Mouse (Mus musculus) embryonic facial prominence, embryonic 11.5 days (tissue): ENCODE data around the gene Trim25. TPM values are rescaled to one million over a fixed set of nuclear protein-coding genes. Genes with fewer than 3 reads are reported as not detected.

Experiments
- ATAC-seq: fragments of 200-750 bp; cut with Nextera tagmentation; replicated peaks from 2 replicates; pipeline ENCODE4 v1.8.0; 2017; ENCODE audit warnings: low read depth; ENCODE audit not compliant: insufficient number of reproducible peaks, low FRiP score, low TSS enrichment
- DNase-seq: peaks from one replicate; pipeline ENCODE4 v3.0.0-alpha.2; 2015; ENCODE audit warnings: low spot score
- H3K27ac ChIP-seq: fragments of 300-500 bp; sonication (generic); replicated peaks from 2 replicates; pipeline ENCODE4 v1.5.1; 2014; ENCODE audit warnings: mild to moderate bottlenecking, low read depth, low read length, control low read depth
- H3K27me3 ChIP-seq: fragments of 300-500 bp; sonication (generic); 2 replicates; pipeline ENCODE4 v1.6.1; 2014; ENCODE audit warnings: mild to moderate bottlenecking, low read length, moderate library complexity, mixed read lengths; ENCODE audit not compliant: control insufficient read depth, insufficient read depth
- H3K36me3 ChIP-seq: fragments of 300-500 bp; sonication (generic); replicated peaks from 2 replicates; pipeline ENCODE4 v1.6.1; 2014; ENCODE audit warnings: low read depth, mild to moderate bottlenecking, low read length, moderate library complexity, mixed read lengths; ENCODE audit not compliant: control insufficient read depth, insufficient read depth
- H3K4me1 ChIP-seq: fragments of 300-500 bp; sonication (generic); 2 replicates; pipeline ENCODE4 v1.6.1; 2014; ENCODE audit warnings: low read length, mixed read lengths; ENCODE audit not compliant: control insufficient read depth, insufficient read depth
- H3K4me2 ChIP-seq: fragments of 300-500 bp; sonication (generic); 2 replicates; pipeline ENCODE4 v1.6.1; 2014; ENCODE audit warnings: low read depth, mild to moderate bottlenecking, control low read depth, low read length, moderate library complexity
- H3K4me3 ChIP-seq: fragments of 300-500 bp; sonication (generic); 2 replicates; pipeline ENCODE4 v1.5.1; 2014; ENCODE audit warnings: low read depth, low read length, control low read depth
- H3K9ac ChIP-seq: fragments of 300-500 bp; sonication (generic); replicated peaks from 2 replicates; pipeline ENCODE4 v1.6.1; 2014; ENCODE audit warnings: mild to moderate bottlenecking, control low read depth, low read length
- H3K9me3 ChIP-seq: fragments of 300-500 bp; sonication (generic); replicated peaks from 2 replicates; pipeline ENCODE4 v1.6.1; 2016; ENCODE audit warnings: mild to moderate bottlenecking, low read length, inconsistent platforms, mixed read lengths; ENCODE audit not compliant: control insufficient read depth
- whole genome bisulfite sequencing: fragments of 180-500 bp; shearing (Covaris S2); extraction: QIAGEN DNeasy Blood & Tissue Kit; methylation state at CpG from one replicate; pipeline ENCODE4 v1.1.7; 2014; 5-methylcytosine and 5-hydroxymethylcytosine counted together
- polyA plus RNA-seq: library from polyadenylated mRNA; unstranded; fragments of >200 nt; fragmentation: Nextera tagmentation; extraction: Ambion mirVana; gene quantifications from 2 replicates; pipeline ENCODE4 v1.2.1, GENCODE M21; 2014

Trim25 gene
- polyA plus RNA-seq, 1 experiment from 2014 or later = 2.9 TPM

DNA sequence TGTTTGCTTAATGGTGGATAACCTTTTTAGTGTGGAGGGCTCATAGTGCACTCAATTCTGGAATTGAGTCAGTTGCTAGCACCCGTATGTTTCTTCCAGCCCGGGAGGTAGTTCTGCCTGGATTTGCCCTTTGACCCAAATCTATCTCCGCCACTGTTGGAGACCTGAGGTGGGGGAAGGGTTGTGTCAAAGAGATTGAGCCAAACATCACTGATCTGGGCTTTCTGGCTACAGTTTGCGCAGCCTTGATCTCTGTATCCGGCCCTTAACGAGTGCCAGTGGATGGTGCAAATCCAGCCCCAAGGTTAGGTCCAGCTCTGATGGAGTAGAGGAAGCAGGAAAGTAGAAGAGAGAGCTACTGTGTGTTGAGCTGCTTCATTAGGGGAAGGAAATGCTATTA is 3.9 kb downstream of the Trim25 start:
- H3K4me1 ChIP-seq = no peaks in the 10 kb centered on the region
- no peaks in the 10 kb centered on the region for H3K9me3 ChIP-seq
- H3K27ac ChIP-seq = no peak overlapping the region
- peaks cover 13% of the 10 kb centered on the region for H3K27me3 ChIP-seq
- no peak overlapping the region for H3K9ac ChIP-seq
- no peak overlapping the region for H3K4me2 ChIP-seq
- no peaks in the 10 kb centered on the region for H3K36me3 ChIP-seq
- ATAC-seq (no peak), DNase-seq (no peak)
- 51% methylated on average over 6 of the region's 6 CpGs for WGBS
- no peak overlapping the region for H3K4me3 ChIP-seq

DNA sequence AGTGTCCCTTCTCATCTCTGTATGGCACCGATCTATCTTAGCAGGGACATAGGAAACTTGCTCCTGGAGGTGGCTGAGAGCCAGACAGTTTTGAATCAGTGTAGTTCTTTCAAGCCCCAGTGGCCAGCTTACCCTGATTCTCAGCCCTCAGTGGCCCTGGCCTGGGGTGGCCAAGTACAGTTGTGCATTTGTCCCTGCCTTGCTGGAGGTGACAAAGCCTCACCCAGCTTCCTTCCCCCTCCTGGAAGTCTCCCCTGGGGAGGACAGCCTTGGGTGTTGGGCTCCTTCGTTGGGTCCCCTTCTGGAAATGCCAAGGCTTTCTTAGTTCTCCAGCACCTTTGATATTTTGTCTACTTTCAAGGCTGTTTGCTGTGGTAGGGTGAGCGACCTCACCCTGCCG is 4.5 kb downstream of the Trim25 start:
- Histone ChIP-seq H3K36me3 (no peaks in the 10 kb centered on the region), H3K27me3 (peaks cover 13% of the 10 kb centered on the region), H3K4me3 (no peak overlapping the region), H3K4me2 (no peak overlapping the region), H3K9ac (no peak overlapping the region), H3K4me1 (no peaks in the 10 kb centered on the region), H3K27ac (no peak overlapping the region), H3K9me3 (no peaks in the 10 kb centered on the region)
- WGBS = 73% methylated on average over 4 of the region's 4 CpGs
- DNase-seq = no peak
- ATAC-seq = no peak

DNA sequence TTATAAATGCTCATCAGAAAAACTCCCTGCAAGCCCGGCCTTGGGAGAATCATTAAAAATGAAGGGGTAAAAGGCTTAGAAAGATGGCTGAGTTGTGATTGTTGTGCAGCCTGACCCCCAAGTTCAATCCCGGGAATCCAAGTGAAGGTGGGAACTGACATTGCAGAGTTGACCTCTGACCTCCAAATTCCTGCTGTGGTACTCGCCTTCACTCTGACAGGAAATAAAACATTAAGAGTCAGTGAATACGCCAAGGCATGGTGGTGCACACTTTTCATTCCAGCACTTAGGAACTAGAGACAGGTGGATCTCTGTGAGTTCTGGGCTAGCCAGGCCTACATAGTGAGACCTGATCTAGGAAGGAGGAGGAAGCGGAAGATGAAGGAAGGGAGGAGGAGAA is 6.3 kb downstream of the Trim25 start:
- no peak overlapping the region for H3K4me3 ChIP-seq
- H3K9me3 ChIP-seq = no peaks in the 10 kb centered on the region
- ATAC-seq = no peak
- H3K9ac ChIP-seq = no peak overlapping the region
- H3K36me3 ChIP-seq = no peaks in the 10 kb centered on the region
- H3K27ac ChIP-seq = no peak overlapping the region
- no peak overlapping the region for H3K4me2 ChIP-seq
- H3K4me1 ChIP-seq = no peaks in the 10 kb centered on the region
- no peak for DNase-seq
- H3K27me3 ChIP-seq = no peaks in the 10 kb centered on the region
- WGBS = 58% methylated on average over 5 of the region's 5 CpGs

DNA sequence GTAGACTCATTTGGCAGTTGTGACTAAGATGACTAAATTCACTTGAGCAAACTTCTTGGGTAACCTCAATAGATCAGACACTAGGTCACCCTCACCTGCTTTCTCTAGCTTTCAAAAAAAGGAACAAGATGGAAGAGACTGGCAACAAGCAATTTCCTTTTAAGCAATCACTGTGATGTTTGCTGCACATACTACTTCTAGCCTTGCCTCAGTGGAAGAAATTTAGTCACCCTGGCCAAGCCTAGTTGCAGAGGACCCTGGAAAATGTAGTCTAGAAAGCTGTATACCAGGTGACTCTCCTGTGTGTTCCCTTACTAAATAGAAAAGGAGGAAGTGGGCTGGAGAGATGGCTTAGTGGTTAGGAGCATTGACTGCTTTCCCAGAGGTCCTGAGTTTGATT is 7.2 kb downstream of the Trim25 start:
- Histone ChIP-seq H3K4me1 (no peaks in the 10 kb centered on the region), H3K27ac (no peak overlapping the region), H3K27me3 (no peaks in the 10 kb centered on the region), H3K9ac (no peak overlapping the region), H3K4me3 (no peak overlapping the region), H3K4me2 (no peak overlapping the region), H3K36me3 (no peaks in the 10 kb centered on the region), H3K9me3 (no peaks in the 10 kb centered on the region)
- DNase-seq (no peak), ATAC-seq (no peak)

DNA sequence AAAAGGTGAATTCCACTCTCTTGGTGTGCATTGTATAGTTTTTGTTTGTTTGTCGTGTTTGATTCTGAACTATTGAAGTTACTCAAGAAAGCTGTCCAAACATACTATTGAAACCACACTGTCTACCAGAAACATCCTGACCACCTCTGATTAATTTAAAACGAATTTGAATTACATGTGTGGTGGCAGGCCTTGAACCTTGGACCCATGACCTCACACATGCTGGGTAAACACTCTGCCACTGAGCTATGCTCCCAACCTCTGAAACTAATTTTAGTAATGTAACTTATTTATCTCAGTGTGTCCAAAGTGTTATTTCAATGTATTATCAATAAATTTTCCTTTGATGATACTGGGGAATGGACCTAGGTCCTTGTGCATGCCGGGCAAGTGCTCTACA is 8.4 kb downstream of the Trim25 start:
- Histone ChIP-seq H3K4me1 (no peaks in the 10 kb centered on the region), H3K4me3 (no peak overlapping the region), H3K27ac (no peak overlapping the region), H3K9me3 (no peaks in the 10 kb centered on the region), H3K9ac (no peak overlapping the region), H3K27me3 (no peaks in the 10 kb centered on the region), H3K4me2 (no peak overlapping the region), H3K36me3 (no peaks in the 10 kb centered on the region)
- DNase-seq (no peak), ATAC-seq (no peak)
- WGBS = 81% methylated on average over 3 of the region's 3 CpGs

DNA sequence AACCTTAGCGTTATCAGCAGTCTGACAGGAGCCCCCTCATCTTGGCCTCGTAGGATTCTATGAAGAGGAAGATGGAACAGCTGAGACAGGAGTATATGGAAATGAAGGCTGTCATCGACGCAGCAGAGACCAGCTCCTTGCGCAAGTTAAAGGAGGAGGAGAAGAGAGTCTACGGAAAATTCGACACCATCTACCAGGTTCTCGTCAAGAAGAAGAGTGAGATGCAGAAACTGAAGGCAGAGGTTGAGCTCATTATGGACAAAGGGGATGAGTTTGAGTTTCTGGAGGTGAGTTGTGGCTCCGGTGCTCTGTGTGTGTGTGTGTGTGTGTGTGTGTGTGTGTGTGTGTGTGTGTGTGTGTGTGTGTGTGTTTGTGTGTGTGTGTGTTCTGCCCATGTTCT is 9.9 kb downstream of the Trim25 start:
- H3K27ac ChIP-seq = no peak overlapping the region
- H3K36me3 ChIP-seq = no peaks in the 10 kb centered on the region
- no peaks in the 10 kb centered on the region for H3K4me1 ChIP-seq
- no peak overlapping the region for H3K4me3 ChIP-seq
- 87% methylated on average over 9 of the region's 9 CpGs for WGBS
- no peaks in the 10 kb centered on the region for H3K9me3 ChIP-seq
- ATAC-seq (no peak), DNase-seq (no peak)
- no peak overlapping the region for H3K4me2 ChIP-seq
- H3K9ac ChIP-seq = no peak overlapping the region
- H3K27me3 ChIP-seq = no peaks in the 10 kb centered on the region

DNA sequence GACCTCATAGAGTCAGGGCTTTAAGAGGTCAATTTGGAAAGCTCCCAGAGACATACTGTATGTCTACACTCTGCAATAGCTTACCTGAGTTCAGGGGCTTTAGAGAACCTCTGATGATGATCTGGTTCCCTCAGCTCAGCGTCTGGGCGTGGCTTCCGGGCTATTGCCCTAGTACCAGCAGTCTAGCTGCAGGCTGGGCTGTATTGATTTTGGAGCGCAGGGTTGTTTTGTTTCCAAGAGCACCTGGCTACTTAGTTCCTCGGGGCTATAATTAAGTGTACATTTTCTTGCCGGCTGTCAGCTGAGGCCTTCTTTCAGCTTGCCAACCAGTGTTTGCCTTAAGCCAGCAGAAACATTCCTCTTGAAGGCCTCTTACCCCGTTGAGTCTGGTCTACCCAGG is 10.3 kb downstream of the Trim25 start:
- no peaks in the 10 kb centered on the region for H3K36me3 ChIP-seq
- H3K9ac ChIP-seq = no peak overlapping the region
- no peak overlapping the region for H3K4me2 ChIP-seq
- H3K4me1 ChIP-seq = no peaks in the 10 kb centered on the region
- DNase-seq (no peak), ATAC-seq (no peak)
- H3K4me3 ChIP-seq = no peak overlapping the region
- H3K27me3 ChIP-seq = no peaks in the 10 kb centered on the region
- WGBS = 67% methylated on average over 7 of the region's 7 CpGs
- H3K9me3 ChIP-seq = no peaks in the 10 kb centered on the region
- no peak overlapping the region for H3K27ac ChIP-seq

DNA sequence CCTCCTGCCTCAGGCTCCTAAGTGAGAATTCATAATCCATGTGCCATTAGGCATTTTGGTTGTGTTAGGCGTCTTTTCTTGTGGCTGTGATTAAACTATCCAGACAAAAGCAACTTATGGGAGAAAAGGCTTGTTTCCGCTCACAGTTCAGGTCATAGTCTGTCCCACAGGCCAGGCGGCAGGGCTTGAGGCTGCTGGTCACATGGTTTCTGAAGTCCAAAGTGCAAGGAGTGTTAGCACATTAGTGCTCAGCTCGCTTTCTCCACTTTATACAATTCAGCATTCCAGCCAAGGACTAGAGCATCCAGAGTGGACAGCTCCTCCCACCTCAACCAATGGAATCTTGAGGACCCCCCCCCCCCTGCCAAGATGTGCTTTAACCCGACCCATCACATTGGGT is 13.1 kb downstream of the Trim25 start:
- Histone ChIP-seq H3K4me2 (no peak overlapping the region), H3K27me3 (no peaks in the 10 kb centered on the region), H3K9ac (no peak overlapping the region), H3K27ac (no peak overlapping the region), H3K36me3 (no peaks in the 10 kb centered on the region), H3K4me3 (no peak overlapping the region), H3K4me1 (no peaks in the 10 kb centered on the region), H3K9me3 (no peaks in the 10 kb centered on the region)
- WGBS = 75% methylated on average over 5 of the region's 5 CpGs
- DNase-seq = no peak
- no peak for ATAC-seq
